Mouse (Mus musculus) neural tube, embryonic 15.5 days (tissue): ENCODE results near the gene Dntt. TPM values are rescaled to one million over a fixed set of nuclear protein-coding genes. Genes with fewer than 3 reads are reported as not detected.

Source experiments
- ATAC-seq: fragments of 200-750 bp; cut with Nextera tagmentation; 2 replicates; pipeline ENCODE4 v1.8.0; 2017; ENCODE audit warnings: mild to moderate bottlenecking, moderate TSS enrichment, moderate library complexity; ENCODE audit not compliant: low FRiP score
- H3K27ac ChIP-seq: fragments of 300-500 bp; sonication (generic); replicated peaks from 2 replicates; pipeline ENCODE4 v1.5.1; 2015; ENCODE audit warnings: mild to moderate bottlenecking, inconsistent platforms
- H3K27me3 ChIP-seq: fragments of 300-500 bp; sonication (generic); replicated peaks from 2 replicates; pipeline ENCODE4 v1.6.1; 2015; ENCODE audit warnings: inconsistent platforms
- H3K36me3 ChIP-seq: fragments of 300-500 bp; sonication (generic); 2 replicates; pipeline ENCODE4 v1.6.1; 2015; ENCODE audit warnings: inconsistent platforms
- H3K4me1 ChIP-seq: fragments of 300-500 bp; sonication (generic); 2 replicates; pipeline ENCODE4 v1.6.1; 2015; ENCODE audit warnings: inconsistent platforms
- H3K4me2 ChIP-seq: fragments of 300-500 bp; sonication (generic); 2 replicates; pipeline ENCODE4 v1.6.1; 2015; ENCODE audit warnings: inconsistent platforms, mild to moderate bottlenecking, moderate library complexity
- H3K4me3 ChIP-seq: fragments of 300-500 bp; sonication (generic); replicated peaks from 2 replicates; pipeline ENCODE4 v1.5.1; 2015; ENCODE audit warnings: mild to moderate bottlenecking, inconsistent platforms
- H3K9ac ChIP-seq: fragments of 300-500 bp; sonication (generic); replicated peaks from 2 replicates; pipeline ENCODE4 v1.6.1; 2015; ENCODE audit warnings: mild to moderate bottlenecking, inconsistent platforms
- H3K9me3 ChIP-seq: fragments of 300-500 bp; sonication (generic); replicated peaks from 2 replicates; pipeline ENCODE4 v1.6.1; 2016; ENCODE audit warnings: inconsistent platforms
- WGBS: fragments of 180-500 bp; shearing (Covaris S2); methylation state at CpG from one replicate; pipeline ENCODE4 v1.1.7; 2015; ENCODE audit warnings: mixed read lengths; 5-methylcytosine and 5-hydroxymethylcytosine counted together
- polyA plus RNA-seq: library from polyadenylated mRNA; unstranded; fragments of >200 nt; fragmentation: Nextera tagmentation; extraction: Ambion mirVana; gene quantifications from 2 replicates; pipeline ENCODE4 v1.2.1, GENCODE M21; 2015

Gene Dntt
- polyA plus RNA-seq, 1 experiment from 2014 or later: 0.23 TPM

- ATAC-seq: no peak
- Histone ChIP-seq H3K4me2 (no peak within 1 kb of the TSS), H3K9me3 (no peaks in the 10 kb centered on the region), H3K27me3 (no peaks in the 10 kb centered on the region), H3K9ac (no peak within 1 kb of the TSS), H3K4me3 (no peak within 1 kb of the TSS), H3K4me1 (no peaks in the 10 kb centered on the region), H3K36me3 (no peaks in the 10 kb centered on the region), H3K27ac (no peak within 1 kb of the TSS)
- 66% methylated on average over 3 of the region's 3 CpGs for WGBS
Measured at GRCm38 (mm10) chr19:41076906-41077305, 47.8 kb downstream of the Dntt start, which contains the start of gene Opalin. Gene Opalin (minus strand): TSS chr19:41077113.

- Histone ChIP-seq H3K4me3 (no peak overlapping the region), H3K27me3 (no peaks in the 10 kb centered on the region), H3K27ac (no peak overlapping the region), H3K4me1 (no peaks in the 10 kb centered on the region), H3K9ac (no peak overlapping the region), H3K36me3 (no peaks in the 10 kb centered on the region), H3K9me3 (no peaks in the 10 kb centered on the region), H3K4me2 (no peak overlapping the region)
- 35% methylated on average over 3 of the region's 3 CpGs for WGBS
- ATAC-seq: no peak
Measured at GRCm38 (mm10) chr19:41081589-41081988, 52.5 kb downstream of the Dntt start.

GRCm38 (mm10) chr19:41083646-41084045, 54.6 kb downstream of the Dntt start:
- Histone ChIP-seq H3K4me3 (no peak overlapping the region), H3K9ac (no peak overlapping the region), H3K4me2 (no peak overlapping the region), H3K9me3 (no peaks in the 10 kb centered on the region), H3K27ac (no peak overlapping the region), H3K4me1 (0 out of 2 replicates have a peak, but pooled peaks cover 3% of the 10 kb centered on the region), H3K36me3 (no peaks in the 10 kb centered on the region), H3K27me3 (peaks cover 3% of the 10 kb centered on the region; the same call in 1 of the 2 replicates)
- 94% methylated on average over 14 of the region's 14 CpGs for WGBS
- ATAC-seq: no peak

- no peak overlapping the region for H3K4me2 ChIP-seq
- no peaks in the 10 kb centered on the region for H3K36me3 ChIP-seq
- 87% methylated on average over 6 of the region's 6 CpGs for WGBS
- ATAC-seq: peak; percentile 18; the same call in 1 of the 2 replicates
- H3K9ac ChIP-seq: no peak overlapping the region
- peaks cover 11% of the 10 kb centered on the region; the same call in 1 of the 2 replicates for H3K27me3 ChIP-seq
- H3K4me1 ChIP-seq: 0 out of 2 replicates have a peak, but pooled peaks cover 3% of the 10 kb centered on the region
- H3K9me3 ChIP-seq: no peaks in the 10 kb centered on the region
- H3K4me3 ChIP-seq: no peak overlapping the region
- H3K27ac ChIP-seq: no peak overlapping the region
Measured at GRCm38 (mm10) chr19:41086289-41086688, 57.2 kb downstream of the Dntt start.

GRCm38 (mm10) chr19:41086700-41087099, 57.6 kb downstream of the Dntt start:
- Histone ChIP-seq H3K4me1 (0 out of 2 replicates have a peak, but pooled peaks cover 3% of the 10 kb centered on the region), H3K36me3 (no peaks in the 10 kb centered on the region), H3K4me2 (no peak overlapping the region), H3K4me3 (no peak overlapping the region), H3K27ac (no peak overlapping the region), H3K9ac (no peak overlapping the region), H3K9me3 (no peaks in the 10 kb centered on the region), H3K27me3 (peaks cover 11% of the 10 kb centered on the region; the same call in 1 of the 2 replicates)
- ATAC-seq: peak; percentile 78; the same call in 1 of the 2 replicates
- 5% methylated on average over 2 of the region's 2 CpGs for WGBS

GRCm38 (mm10) chr19:41087901-41088300, 58.8 kb downstream of the Dntt start:
- ATAC-seq: no peak
- H3K27me3 ChIP-seq: peaks cover 11% of the 10 kb centered on the region; the same call in 1 of the 2 replicates
- no peaks in the 10 kb centered on the region for H3K9me3 ChIP-seq
- 0 out of 2 replicates have a peak, but pooled peaks cover 3% of the 10 kb centered on the region for H3K4me1 ChIP-seq
- no peak overlapping the region for H3K27ac ChIP-seq
- H3K4me2 ChIP-seq: no peak overlapping the region
- H3K4me3 ChIP-seq: no peak overlapping the region
- no peak overlapping the region for H3K9ac ChIP-seq
- 19% methylated on average over 4 of the region's 4 CpGs for WGBS
- no peaks in the 10 kb centered on the region for H3K36me3 ChIP-seq

GRCm38 (mm10) chr19:41088491-41088890, 59.4 kb downstream of the Dntt start:
- Histone ChIP-seq H3K36me3 (no peaks in the 10 kb centered on the region), H3K9me3 (no peaks in the 10 kb centered on the region), H3K4me1 (0 out of 2 replicates have a peak, but pooled peaks cover 3% of the 10 kb centered on the region), H3K4me2 (peak overlapping the region; percentile 19; the same call in 1 of the 2 replicates), H3K4me3 (no peak overlapping the region), H3K27ac (no peak overlapping the region), H3K9ac (no peak overlapping the region), H3K27me3 (peaks cover 11% of the 10 kb centered on the region; the same call in 1 of the 2 replicates)
- ATAC-seq: no peak
- 48% methylated on average over 18 of the region's 18 CpGs for WGBS

- Histone ChIP-seq H3K4me1 (0 out of 2 replicates have a peak, but pooled peaks cover 3% of the 10 kb centered on the region), H3K36me3 (no peaks in the 10 kb centered on the region), H3K9ac (no peak overlapping the region), H3K27me3 (peaks cover 11% of the 10 kb centered on the region; the same call in 1 of the 2 replicates), H3K9me3 (no peaks in the 10 kb centered on the region), H3K4me2 (no peak overlapping the region), H3K4me3 (no peak overlapping the region), H3K27ac (no peak overlapping the region)
- peak; percentile 44; the same call in 1 of the 2 replicates for ATAC-seq
- 12% methylated on average over 5 of the region's 5 CpGs for WGBS
Measured at GRCm38 (mm10) chr19:41089833-41090232, 60.8 kb downstream of the Dntt start.

- WGBS: 85% methylated on average over 2 of the region's 2 CpGs
Measured at GRCm38 (mm10) chr19:41091901-41092300, 62.8 kb downstream of the Dntt start.

GRCm38 (mm10) chr19:41097038-41097437, 68.0 kb downstream of the Dntt start:
- no peaks in the 10 kb centered on the region for H3K9me3 ChIP-seq
- H3K9ac ChIP-seq: no peak overlapping the region
- H3K4me2 ChIP-seq: no peak overlapping the region
- H3K4me3 ChIP-seq: no peak overlapping the region
- 31% methylated on average over 4 of the region's 4 CpGs for WGBS
- ATAC-seq: no peak
- H3K36me3 ChIP-seq: no peaks in the 10 kb centered on the region
- H3K27me3 ChIP-seq: no peaks in the 10 kb centered on the region
- H3K4me1 ChIP-seq: peaks cover 8% of the 10 kb centered on the region; the same call in 1 of the 2 replicates
- no peak overlapping the region for H3K27ac ChIP-seq

More at GRCm38 (mm10) chr19:41091901-41092300, 62.8 kb downstream of the Dntt start:
- no peak overlapping the region for H3K27ac ChIP-seq
- H3K9ac ChIP-seq: no peak overlapping the region
- no peak overlapping the region for H3K4me3 ChIP-seq
- no peak for ATAC-seq
- H3K4me2 ChIP-seq: no peak overlapping the region
- no peaks in the 10 kb centered on the region for H3K9me3 ChIP-seq
- H3K36me3 ChIP-seq: no peaks in the 10 kb centered on the region
- H3K4me1 ChIP-seq: 0 out of 2 replicates have a peak, but pooled peaks cover 3% of the 10 kb centered on the region
- H3K27me3 ChIP-seq: peaks cover 11% of the 10 kb centered on the region; the same call in 1 of the 2 replicates

GRCm38 (mm10) chr19:41100863-41101262, 71.8 kb downstream of the Dntt start:
- Histone ChIP-seq H3K4me2 (no peak overlapping the region), H3K27me3 (no peaks in the 10 kb centered on the region), H3K4me3 (no peak overlapping the region), H3K9me3 (no peaks in the 10 kb centered on the region), H3K27ac (0 out of 2 replicates have a peak overlapping the region, but pooled peaks have one; percentile 24), H3K36me3 (no peaks in the 10 kb centered on the region), H3K9ac (no peak overlapping the region), H3K4me1 (peaks cover 8% of the 10 kb centered on the region; the same call in 1 of the 2 replicates)
- 79% methylated on average over 7 of the region's 7 CpGs for WGBS
- ATAC-seq: peak; percentile 61; the same call in 1 of the 2 replicates

- Histone ChIP-seq H3K4me2 (no peak overlapping the region), H3K27me3 (no peaks in the 10 kb centered on the region; the same call in 1 of the 2 replicates), H3K36me3 (no peaks in the 10 kb centered on the region), H3K4me1 (peaks cover 8% of the 10 kb centered on the region; the same call in 1 of the 2 replicates), H3K9ac (no peak overlapping the region), H3K27ac (0 out of 2 replicates have a peak overlapping the region, but pooled peaks have one; percentile 24), H3K4me3 (no peak overlapping the region), H3K9me3 (no peaks in the 10 kb centered on the region)
- peak; percentile 82 for ATAC-seq
- 64% methylated on average over 8 of the region's 8 CpGs for WGBS
Measured at GRCm38 (mm10) chr19:41101390-41101789, 72.3 kb downstream of the Dntt start.
